Comparison of ENCODE assay signal across 9 mouse cellular contexts in the genomic region with DNA sequence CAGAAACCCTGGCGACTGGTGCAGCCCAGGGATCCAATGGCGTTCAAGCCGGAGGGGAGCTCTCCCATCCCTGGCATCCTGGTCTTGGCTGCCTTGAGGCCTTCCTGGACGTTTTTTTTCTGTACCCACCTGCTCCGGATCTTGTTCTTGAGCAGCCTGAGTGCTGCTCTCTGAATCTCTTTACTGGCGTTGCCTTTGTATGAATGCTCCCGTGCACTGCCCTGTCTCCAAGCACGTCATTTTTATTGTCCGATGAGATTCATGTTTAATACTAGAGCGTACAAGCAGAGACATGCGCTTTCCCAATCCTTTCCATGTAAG. TPM values are rescaled to one million over a fixed set of nuclear protein-coding genes. Genes with fewer than 3 reads are reported as not detected.
DNase-seq lines count a peak whose midpoint lies in the region; ATAC-seq and TF ChIP-seq lines count a peak whose summit lies in the region.
"Had no signal": no experiment of that assay in that cellular context is flagged by ENCODE, and none has a peak within 500 bp of the region (broad histone marks: within the 10 kb centered on the region; RNA-seq: fewer than 3 reads in every experiment).

No protein-coding gene starts in this region.

- H3K4me2 ChIP-seq in limb, embryonic 14.5 days (replicated peaks; ENCODE audit: low read depth, low read length, severe bottlenecking): peak overlapping the region; percentile 93
- H3K4me2 ChIP-seq in stomach, postnatal 0 days (replicated peaks; ENCODE audit: low read depth): peak overlapping the region; percentile 81

- H3K4me1 ChIP-seq in heart, adult 2 months (ENCODE audit: control insufficient read depth, insufficient read depth, low read length): no peaks in the 10 kb centered on the region
- peaks cover 6% of the 10 kb centered on the region for H3K4me1 ChIP-seq in testis, adult 2 months (ENCODE audit: control insufficient read depth, insufficient read depth, low read length)
- no peaks in the 10 kb centered on the region for H3K4me1 ChIP-seq in limb, embryonic 14.5 days (ENCODE audit: control insufficient read depth, insufficient read depth, low read length)
- H3K4me1 ChIP-seq in stomach, postnatal 0 days (replicated peaks; ENCODE audit: control insufficient read depth, insufficient read depth): no peaks in the 10 kb centered on the region

- no peak for TF ChIP-seq POLR2A in heart, adult 2 months (IDR thresholded peaks at IDR 0.05; ENCODE audit: insufficient read depth, low read depth, low read length)
- no peak for TF ChIP-seq POLR2A in testis, adult 2 months (IDR thresholded peaks at IDR 0.05; ENCODE audit: control insufficient read depth, low read depth, low read length)
- TF ChIP-seq POLR2A in limb, embryonic 14.5 days (IDR thresholded peaks at IDR 0.05; ENCODE audit: borderline replicate concordance, extremely low read depth, insufficient read depth, insufficient read length): no peak

- intact Hi-C loops in heart, adult 2 months (cut with DNase I): loop anchor here (5.0 kb wide), 1 partner anchor 189 kb away; no protein-coding TSS in a partner anchor
- intact Hi-C loops in heart, postnatal 10 days (cut with DNase I): loop anchor here (5.0 kb wide), 2 partner anchors 66 to 189 kb away; no protein-coding TSS in a partner anchor

- 25% methylated on average over 11 of the region's 11 CpGs for WGBS in heart, adult 2 months
- WGBS in limb, embryonic 14.5 days: 6% methylated on average over 11 of the region's 11 CpGs
- 10% methylated on average over 11 of the region's 11 CpGs for WGBS in stomach, postnatal 0 days

- H3K79me2 ChIP-seq in heart, adult 2 months (replicated peaks; ENCODE audit: control insufficient read depth, insufficient read depth, low read length): no peaks in the 10 kb centered on the region

- H3K27ac ChIP-seq in heart, adult 2 months: no peak overlapping the region
- no peak overlapping the region for H3K27ac ChIP-seq in testis, adult 2 months (ENCODE audit: control insufficient read depth, insufficient read depth, low read depth, low read length)
- H3K27ac ChIP-seq in limb, embryonic 14.5 days (replicated peaks; ENCODE audit: low read depth, low read length): no peak overlapping the region
- H3K27ac ChIP-seq in stomach, postnatal 0 days (replicated peaks): peak overlapping the region; percentile 86

- no peak for TF ChIP-seq EP300 in heart, adult 2 months (IDR thresholded peaks at IDR 0.05; ENCODE audit: insufficient read depth, low read depth, low read length)
- TF ChIP-seq EP300 in stomach, postnatal 0 days (optimal IDR thresholded peaks at IDR 0.05): no peak

- no peaks in the 10 kb centered on the region for H3K27me3 ChIP-seq in heart, adult 2 months (ENCODE audit: control insufficient read depth, insufficient read depth, low read length)
- no peaks in the 10 kb centered on the region for H3K27me3 ChIP-seq in testis, adult 2 months (ENCODE audit: control insufficient read depth, insufficient read depth, low read length)
- peaks cover 22% of the 10 kb centered on the region for H3K27me3 ChIP-seq in limb, embryonic 14.5 days (ENCODE audit: control insufficient read depth, insufficient read depth, low read length)
- no peaks in the 10 kb centered on the region; the same call in 1 of the 2 replicates for H3K27me3 ChIP-seq in stomach, postnatal 0 days (ENCODE audit: control insufficient read depth, insufficient read depth, low read length)

- H3K4me3 ChIP-seq in heart, adult 2 months: peak overlapping the region; percentile 32; the same call in 1 of the 2 replicates
- H3K4me3 ChIP-seq in testis, adult 2 months (ENCODE audit: control insufficient read depth, low read depth, low read length): peak overlapping the region; percentile 85
- H3K4me3 ChIP-seq in limb, embryonic 14.5 days (replicated peaks; ENCODE audit: low read length): peak overlapping the region; percentile 61
- H3K4me3 ChIP-seq in stomach, postnatal 0 days (ENCODE audit: low read depth, low read length): peak overlapping the region; percentile 62

- peak; percentile 46 for ATAC-seq in limb, embryonic 14.5 days (ENCODE audit: low FRiP score, low read depth)
- peak; percentile 53 for ATAC-seq in stomach, postnatal 0 days (ENCODE audit: low FRiP score, low TSS enrichment)

- H3K9me3 ChIP-seq in limb, embryonic 14.5 days (ENCODE audit: control insufficient read depth, low read length): no peaks in the 10 kb centered on the region
- no peaks in the 10 kb centered on the region for H3K9me3 ChIP-seq in stomach, postnatal 0 days (ENCODE audit: control insufficient read depth, low read length)

- H3K36me3 ChIP-seq in heart, adult 2 months (ENCODE audit: control insufficient read depth, insufficient read depth, low read length): no peaks in the 10 kb centered on the region
- H3K36me3 ChIP-seq in testis, adult 2 months (ENCODE audit: control insufficient read depth, insufficient read depth, low read length): no peaks in the 10 kb centered on the region
- H3K36me3 ChIP-seq in limb, embryonic 14.5 days (ENCODE audit: control insufficient read depth, insufficient read depth, low read length): no peaks in the 10 kb centered on the region
- H3K36me3 ChIP-seq in stomach, postnatal 0 days (ENCODE audit: control insufficient read depth, insufficient read depth, low read length): no peaks in the 10 kb centered on the region

- TF ChIP-seq CTCF in heart, adult 2 months (IDR thresholded peaks at IDR 0.05): no peak
- TF ChIP-seq CTCF in testis, adult 2 months (IDR thresholded peaks at IDR 0.05; ENCODE audit: control insufficient read depth, insufficient read depth, insufficient replicate concordance, low read depth, low read length): no peak
- no peak for TF ChIP-seq CTCF in stomach, postnatal 0 days (IDR thresholded peaks at IDR 0.05; ENCODE audit: low read depth)

- no peak overlapping the region for H3K9ac ChIP-seq in heart, adult 2 months (ENCODE audit: low read depth, low read length)
- peak overlapping the region; percentile 48 for H3K9ac ChIP-seq in limb, embryonic 14.5 days (ENCODE audit: low read depth, low read length, severe bottlenecking)
- peak overlapping the region; percentile 66 for H3K9ac ChIP-seq in stomach, postnatal 0 days (ENCODE audit: low read length)

- DNase-seq in heart, adult 2 months: no peak
- no peak for DNase-seq in heart, postnatal 10 days
- no peak for DNase-seq in testis, postnatal 10 days (ENCODE audit: low spot score)
- DNase-seq in limb, embryonic 14.5 days (ENCODE audit: low spot score): no peak
- no peak for DNase-seq in stomach, postnatal 0 days (ENCODE audit: low spot score)
- no peak for DNase-seq in right cerebral cortex, postnatal 14 days
- DNase-seq in cerebellum, adult 18-20 months: no peak

RNA-seq across cellular contexts. Expression of a gene that starts 58.7 kb away (rescaled TPM):
- not detected for total RNA-seq in heart, adult 2 months (2021)
- not detected in 2 replicates for polyA plus RNA-seq in heart, adult 2 months (2012; rRNA removed)
- total RNA-seq in heart, postnatal 10 days (2021): not detected
- not detected in 2 replicates for polyA plus RNA-seq in testis, adult 2 months (2012; rRNA removed)
- polyA plus RNA-seq in limb, embryonic 14.5 days (2012; rRNA removed): not detected in 2 replicates
- not detected in 2 replicates for polyA plus RNA-seq in limb, embryonic 14.5 days (2014; fragmentation: Nextera tagmentation; extraction: Ambion mirVana)
- 0.85 and 1.1 TPM in 2 replicates for polyA plus RNA-seq in stomach, postnatal 0 days (2015; fragmentation: Nextera tagmentation; extraction: Ambion mirVana)
- polyA plus RNA-seq: gonadal fat pad, adult 2 months had no signal

Comparison
In these comparisons a context has a peak if more than half of its experiments do, and no peak if none do; other contexts are left out.
1. H3K4me3 ChIP-seq: peak in every context shown above with its lines; median percentile 85 in testis, adult 2 months; 62 in stomach, postnatal 0 days; 61 in limb, embryonic 14.5 days; 32 in heart, adult 2 months.